Mouse (Mus musculus): Measurements from ENCODE around the gene Jade3. TPM values are rescaled to one million over a fixed set of nuclear protein-coding genes. Genes with fewer than 3 reads are reported as not detected.
"Not testable (repeated sequence)": the region's sequence is repeated elsewhere in the genome, so short reads cannot be mapped to it uniquely, and the experiment has no call there.

Gene Jade3
- total RNA-seq (2021): 10 to 100 TPM; 12.4 to 12.6 TPM

- DNase-seq: peak; percentile 73
- intact Hi-C loops (cut with DNase I): no loop called here
Observed at GRCm38 (mm10) chrX:20425140-20425838, at the start of gene Jade3. Gene Jade3 (plus strand): TSS chrX:20425688.

- no peak for DNase-seq
- intact Hi-C loops (cut with DNase I): no loop called here
Observed at GRCm38 (mm10) chrX:20379347-20380014, 46.0 kb upstream of the Jade3 start.

- no peak for DNase-seq
- intact Hi-C loops (cut with DNase I): no loop called here
Observed at GRCm38 (mm10) chrX:20382260-20382659, 43.2 kb upstream of the Jade3 start.

GRCm38 (mm10) chrX:20387006-20387405, 38.5 kb upstream of the Jade3 start:
- DNase-seq: no peak
- intact Hi-C loops (cut with DNase I): no loop called here

GRCm38 (mm10) chrX:20391964-20392363, 33.5 kb upstream of the Jade3 start:
- DNase-seq; intact Hi-C loops (cut with DNase I): not testable (repeated sequence)

GRCm38 (mm10) chrX:20392942-20393341, 32.5 kb upstream of the Jade3 start:
- DNase-seq: no peak
- intact Hi-C loops (cut with DNase I): no loop called here

GRCm38 (mm10) chrX:20404068-20404467, 21.4 kb upstream of the Jade3 start:
- intact Hi-C loops (cut with DNase I): no loop called here
- DNase-seq: no peak

GRCm38 (mm10) chrX:20406909-20407308, 18.6 kb upstream of the Jade3 start:
- intact Hi-C loops (cut with DNase I): no loop called here
- DNase-seq: no peak

GRCm38 (mm10) chrX:20407676-20408075, 17.8 kb upstream of the Jade3 start:
- intact Hi-C loops (cut with DNase I): no loop called here
- no peak for DNase-seq

- intact Hi-C loops (cut with DNase I): no loop called here
- DNase-seq: no peak
Observed at GRCm38 (mm10) chrX:20411382-20411781, 14.1 kb upstream of the Jade3 start.

GRCm38 (mm10) chrX:20412221-20412620, 13.3 kb upstream of the Jade3 start:
- no peak for DNase-seq
- intact Hi-C loops (cut with DNase I): no loop called here

- intact Hi-C loops (cut with DNase I): no loop called here
- peak; percentile 71 for DNase-seq
Observed at GRCm38 (mm10) chrX:20414885-20415622, 10.4 kb upstream of the Jade3 start.

- DNase-seq: no peak
- intact Hi-C loops (cut with DNase I): no loop called here
Observed at GRCm38 (mm10) chrX:20418461-20418860, 7.0 kb upstream of the Jade3 start.

GRCm38 (mm10) chrX:20419536-20419935, 6.0 kb upstream of the Jade3 start:
- intact Hi-C loops (cut with DNase I): no loop called here
- DNase-seq: no peak

- DNase-seq: peak; percentile 32
- intact Hi-C loops (cut with DNase I): no loop called here
Observed at GRCm38 (mm10) chrX:20425839-20426449, 456 bp downstream of the Jade3 start.

GRCm38 (mm10) chrX:20483213-20483612, 57.7 kb downstream of the Jade3 start:
- DNase-seq: no peak
- intact Hi-C loops (cut with DNase I): no loop called here

GRCm38 (mm10) chrX:20497682-20498081, 72.2 kb downstream of the Jade3 start:
- intact Hi-C loops (cut with DNase I): no loop called here
- DNase-seq: no peak

GRCm38 (mm10) chrX:20520290-20520939, 94.9 kb downstream of the Jade3 start:
- no peak for DNase-seq
- intact Hi-C loops (cut with DNase I): no loop called here

- intact Hi-C loops (cut with DNase I): no loop called here
- DNase-seq: no peak
Observed at GRCm38 (mm10) chrX:20521578-20521977, 96.1 kb downstream of the Jade3 start.

- intact Hi-C loops (cut with DNase I): no loop called here
- DNase-seq: no peak
Observed at GRCm38 (mm10) chrX:20532621-20533020, 107.1 kb downstream of the Jade3 start.

GRCm38 (mm10) chrX:20543867-20544266, 118.4 kb downstream of the Jade3 start:
- intact Hi-C loops (cut with DNase I): no loop called here
- DNase-seq: no peak

All from left cerebral cortex, postnatal 4 days (tissue).